28 mouse cellular contexts compared by ENCODE assay signal in the genomic region with DNA sequence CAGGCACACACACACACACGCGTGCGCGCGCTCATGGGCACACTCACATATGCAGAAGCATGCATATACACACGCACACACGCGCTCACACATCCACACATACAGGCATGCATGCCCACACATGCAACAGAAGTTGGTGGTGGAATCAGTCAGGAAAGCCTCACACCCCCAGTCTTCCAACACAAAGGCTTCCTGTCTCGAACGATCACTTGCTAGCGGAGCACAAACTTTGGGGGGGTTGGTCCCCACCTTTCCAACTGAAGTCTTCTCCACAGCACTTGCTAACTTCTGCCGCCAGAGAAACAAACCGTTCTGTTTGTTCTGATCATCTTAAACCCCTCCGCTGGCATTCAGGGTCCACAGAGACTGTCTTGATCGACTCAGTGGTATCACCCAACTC. TPM values are rescaled to one million over a fixed set of nuclear protein-coding genes. Genes with fewer than 3 reads are reported as not detected.
DNase-seq lines count a peak whose midpoint lies in the region; ATAC-seq and TF ChIP-seq lines count a peak whose summit lies in the region.
"Had no signal": no experiment of that assay in that cellular context is flagged by ENCODE, and none has a peak within 500 bp of the region (broad histone marks: within the 10 kb centered on the region; RNA-seq: fewer than 3 reads in every experiment).

No protein-coding gene starts in this region.

- no peak for TF ChIP-seq CTCF in liver, postnatal 0 days (IDR thresholded peaks at IDR 0.05; ENCODE audit: low read depth)

- H3K4me2 ChIP-seq in liver, embryonic 13.5 days: no peak overlapping the region
- no peak overlapping the region for H3K4me2 ChIP-seq in liver, postnatal 0 days (ENCODE audit: low read depth, low read length)
- H3K4me2 ChIP-seq: embryonic facial prominence, embryonic 13.5 days; forebrain, embryonic 12.5 days; forebrain, embryonic 15.5 days; heart, embryonic 12.5 days; heart, embryonic 15.5 days; hindbrain, embryonic 13.5 days had no signal

- no peaks in the 10 kb centered on the region; the same call in 1 of the 2 replicates for H3K36me3 ChIP-seq in liver, embryonic 13.5 days
- peaks cover 3% of the 10 kb centered on the region; the same call in 1 of the 2 replicates for H3K36me3 ChIP-seq in liver, postnatal 0 days (replicated peaks; ENCODE audit: insufficient read depth, low read length)
- H3K36me3 ChIP-seq in megakaryocyte, embryonic 14.5 days (replicated peaks; ENCODE audit: low read length): peaks cover 47% of the 10 kb centered on the region
- H3K36me3 ChIP-seq: embryonic facial prominence, embryonic 10.5 days; embryonic facial prominence, embryonic 13.5 days; forebrain, embryonic 12.5 days; forebrain, embryonic 15.5 days; heart, embryonic 12.5 days; heart, embryonic 15.5 days; hindbrain, embryonic 10.5 days; hindbrain, embryonic 13.5 days had no signal

- H3K9me3 ChIP-seq in liver, embryonic 13.5 days (replicated peaks): 0 out of 2 replicates have a peak, but pooled peaks cover 2% of the 10 kb centered on the region
- no peaks in the 10 kb centered on the region for H3K9me3 ChIP-seq in liver, postnatal 0 days (ENCODE audit: low read length)
- no peaks in the 10 kb centered on the region for H3K9me3 ChIP-seq in megakaryocyte, embryonic 14.5 days
- H3K9me3 ChIP-seq: embryonic facial prominence, embryonic 10.5 days; embryonic facial prominence, embryonic 13.5 days; forebrain, embryonic 12.5 days; forebrain, embryonic 15.5 days; heart, embryonic 12.5 days; heart, embryonic 15.5 days; hindbrain, embryonic 10.5 days; hindbrain, embryonic 13.5 days had no signal

- no peak overlapping the region for H3K9ac ChIP-seq in liver, embryonic 13.5 days
- no peak overlapping the region for H3K9ac ChIP-seq in liver, postnatal 0 days (replicated peaks)
- H3K9ac ChIP-seq: embryonic facial prominence, embryonic 13.5 days; forebrain, embryonic 12.5 days; forebrain, embryonic 15.5 days; heart, embryonic 12.5 days; heart, embryonic 15.5 days; hindbrain, embryonic 13.5 days had no signal

- no peak overlapping the region for H3K4me3 ChIP-seq in liver, embryonic 13.5 days (replicated peaks)
- no peak overlapping the region for H3K4me3 ChIP-seq in liver, postnatal 0 days (ENCODE audit: low read depth, low read length)
- H3K4me3 ChIP-seq in megakaryocyte, embryonic 14.5 days (replicated peaks): peak overlapping the region; percentile 79
- H3K4me3 ChIP-seq: embryonic facial prominence, embryonic 10.5 days; embryonic facial prominence, embryonic 13.5 days; erythroblast, embryonic 14.5 days; forebrain, embryonic 12.5 days; forebrain, embryonic 15.5 days; heart, embryonic 12.5 days; heart, embryonic 15.5 days; hindbrain, embryonic 10.5 days; hindbrain, embryonic 13.5 days had no signal

- TF ChIP-seq EP300 in liver, postnatal 0 days (IDR thresholded peaks at IDR 0.05; ENCODE audit: low read depth): no peak

- H3K27ac ChIP-seq in liver, embryonic 13.5 days: 0 out of 2 replicates have a peak overlapping the region, but pooled peaks have one; percentile 32
- no peak overlapping the region for H3K27ac ChIP-seq in liver, postnatal 0 days (ENCODE audit: low read depth)
- H3K27ac ChIP-seq: embryonic facial prominence, embryonic 10.5 days; embryonic facial prominence, embryonic 13.5 days; forebrain, embryonic 12.5 days; forebrain, embryonic 15.5 days; heart, embryonic 15.5 days; hindbrain, embryonic 10.5 days; hindbrain, embryonic 13.5 days had no signal

- no peak for ATAC-seq in liver, embryonic 13.5 days (ENCODE audit: low read depth)
- ATAC-seq in liver, postnatal 0 days: no peak
- ATAC-seq in megakaryocyte, adult 5-6 weeks (ENCODE audit: poor library complexity, severe bottlenecking): no peak
- ATAC-seq: forebrain, embryonic 15.5 days had no signal

- peaks cover 57% of the 10 kb centered on the region for H3K4me1 ChIP-seq in liver, embryonic 13.5 days (replicated peaks)
- H3K4me1 ChIP-seq in liver, postnatal 0 days (ENCODE audit: insufficient read depth): peaks cover 31% of the 10 kb centered on the region
- H3K4me1 ChIP-seq in megakaryocyte, embryonic 14.5 days: peaks cover 67% of the 10 kb centered on the region

- WGBS in liver, embryonic 13.5 days (ENCODE audit: insufficient replicate concordance): 87% methylated on average over 15 of the region's 15 CpGs
- 79% methylated on average over 15 of the region's 15 CpGs for WGBS in liver, postnatal 0 days (ENCODE audit: insufficient replicate concordance)

- DNase-seq in liver, embryonic 13.5 days: no peak
- DNase-seq in liver, postnatal 0 days: no peak
- peak; percentile 66 for DNase-seq in thymus, postnatal 14 days
- peak; percentile 56 for DNase-seq in thymus, postnatal 4 days
- DNase-seq in spleen, postnatal 14 days (ENCODE audit: low spot score in 2 of 2): no peak
- no peak for DNase-seq in ovary, postnatal 14 days (ENCODE audit: low spot score)
- DNase-seq: adrenal gland, adult 2 months; adrenal gland, postnatal 14 days; cerebellum, adult 11-12 months; cerebellum, adult 8-10 months; cerebellum, postnatal 10 days; cerebellum, postnatal 36 days; embryo, embryonic 11 days; gastrocnemius, postnatal 25 days; heart, adult 18-20 months; heart, postnatal 10 days; heart, postnatal 36 days had no signal

- no peaks in the 10 kb centered on the region for H3K27me3 ChIP-seq in liver, embryonic 13.5 days
- H3K27me3 ChIP-seq in liver, postnatal 0 days (ENCODE audit: insufficient read depth, low read length): no peaks in the 10 kb centered on the region
- H3K27me3 ChIP-seq in megakaryocyte, embryonic 14.5 days (replicated peaks): no peaks in the 10 kb centered on the region
- H3K27me3 ChIP-seq: embryonic facial prominence, embryonic 13.5 days; forebrain, embryonic 12.5 days; forebrain, embryonic 15.5 days; heart, embryonic 12.5 days; heart, embryonic 15.5 days; hindbrain, embryonic 13.5 days had no signal

RNA-seq across cellular contexts. Expression of a gene that starts 10.8 kb away (rescaled TPM):
- 49.3 and 56.2 TPM in 2 replicates for polyA plus RNA-seq in liver, embryonic 13.5 days (2015; fragmentation: Nextera tagmentation; extraction: Ambion mirVana)
- polyA plus RNA-seq in liver, postnatal 0 days (2015; fragmentation: Nextera tagmentation; extraction: Ambion mirVana): 40.5 and 41.9 TPM in 2 replicates
- polyA plus RNA-seq in megakaryocyte, embryonic 14.5 days (2012; ENCODE audit: insufficient read depth, low replicate concordance): 75.0 and 157 TPM in 2 replicates
- total RNA-seq in megakaryocyte, adult 5-6 weeks (2015): 73.8 and 80.2 TPM in 2 replicates
- 57.5 and 72.8 TPM in 2 replicates for total RNA-seq in megakaryocyte, adult 5-6 weeks (2017)

RNA-seq across cellular contexts. Expression of a gene that starts 14.8 kb away (rescaled TPM):
- 38.1 and 43.2 TPM in 2 replicates for polyA plus RNA-seq in liver, embryonic 13.5 days (2015; fragmentation: Nextera tagmentation; extraction: Ambion mirVana)
- polyA plus RNA-seq in liver, postnatal 0 days (2015; fragmentation: Nextera tagmentation; extraction: Ambion mirVana): 30.5 and 33.4 TPM in 2 replicates
- 37.1 and 38.0 TPM in 2 replicates for polyA plus RNA-seq in megakaryocyte, embryonic 14.5 days (2012; ENCODE audit: insufficient read depth, low replicate concordance)
- 18.0 and 18.8 TPM in 2 replicates for total RNA-seq in megakaryocyte, adult 5-6 weeks (2015)
- total RNA-seq in megakaryocyte, adult 5-6 weeks (2017): 93.5 and 102 TPM in 2 replicates

Comparison
In these comparisons a context has a peak if more than half of its experiments do, and no peak if none do; other contexts are left out.
1. DNase-seq: peak in thymus, postnatal 14 days (single experiment) and thymus, postnatal 4 days (single experiment); none in liver, embryonic 13.5 days (single experiment), liver, postnatal 0 days (single experiment), spleen, postnatal 14 days (0 of 2) and ovary, postnatal 14 days (single experiment).